ENCODE assay signal across 8 mouse cellular contexts in the genomic region with DNA sequence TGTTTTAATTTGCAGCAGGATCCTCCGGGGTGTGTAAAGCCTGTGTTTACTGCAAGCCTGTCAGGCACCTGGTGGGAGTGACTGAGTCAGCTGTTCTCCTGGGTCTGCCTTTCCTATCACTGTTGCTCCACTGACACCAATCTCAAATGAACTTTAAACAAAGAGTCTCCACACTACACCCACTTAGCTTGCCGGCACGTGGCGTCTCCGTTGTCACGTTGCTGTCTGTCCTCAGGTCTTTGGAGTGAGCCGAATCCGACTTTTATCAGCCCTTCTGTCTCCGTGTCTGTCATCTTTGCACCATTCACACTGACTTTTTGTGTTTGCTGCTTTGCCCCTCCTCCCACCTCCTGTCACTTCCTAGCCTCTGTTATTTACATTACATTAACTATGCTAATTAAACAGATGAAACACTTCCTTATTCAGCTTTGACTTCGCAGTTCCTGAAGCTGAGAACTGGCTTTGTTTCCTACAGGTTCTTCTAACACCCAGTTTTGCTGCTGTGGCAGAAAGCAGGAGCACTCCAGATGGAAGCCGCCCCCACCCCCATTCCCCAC. TPM values are rescaled to one million over a fixed set of nuclear protein-coding genes. Genes with fewer than 3 reads are reported as not detected.
A peak's percentile ranks its signal among the peaks of the same experiment; 100 is the strongest.
DNase-seq lines count a peak whose midpoint lies in the region; ATAC-seq and TF ChIP-seq lines count a peak whose summit lies in the region.

No protein-coding gene starts in this region.

- no peak for TF ChIP-seq POLR2A in kidney, adult 2 months (IDR thresholded peaks at IDR 0.05; ENCODE audit: low read depth, low read length)

- TF ChIP-seq CTCF in kidney, adult 2 months (conservative IDR thresholded peaks at IDR 0.05; ENCODE audit: insufficient read depth, insufficient read length, low read depth, low read length): no peak
- no peak for TF ChIP-seq CTCF in liver, embryonic 14.5 days (IDR thresholded peaks at IDR 0.05; ENCODE audit: low read depth)

- peak; percentile 85 for ATAC-seq in forebrain, embryonic 16.5 days
- no peak; the same call in 1 of the 2 replicates for ATAC-seq in liver, embryonic 14.5 days (ENCODE audit: insufficient read depth)
- peak; percentile 41; the same call in 1 of the 2 replicates for ATAC-seq in neural tube, embryonic 11.5 days (ENCODE audit: insufficient read depth, low FRiP score, low TSS enrichment)

- no peak for TF ChIP-seq EP300 in liver, embryonic 14.5 days (IDR thresholded peaks at IDR 0.05; ENCODE audit: low read depth)

- H3K4me2 ChIP-seq in forebrain, embryonic 16.5 days (ENCODE audit: low read length): peak overlapping the region; percentile 42
- H3K4me2 ChIP-seq in liver, embryonic 14.5 days (ENCODE audit: low read depth): peak overlapping the region; percentile 36; the same call in 1 of the 2 replicates
- peak overlapping the region; percentile 1; the same call in 1 of the 2 replicates for H3K4me2 ChIP-seq in neural tube, embryonic 11.5 days (ENCODE audit: low read depth)

- peak; percentile 31 to 34 for DNase-seq in lung, adult 18-20 months
- no peak for DNase-seq in lung, postnatal 14 days
- peak; percentile 67 for DNase-seq in kidney, adult 2 months
- DNase-seq in liver, embryonic 14.5 days (ENCODE audit: low read depth in 3 of 3, low spot score in 3 of 3): peak in 1 of 3 experiments; percentile 5
- peak; percentile 31 for DNase-seq in neural tube, embryonic 11.5 days (ENCODE audit: low spot score)
- peak; percentile 72 to 78 for DNase-seq in thymus, postnatal 10 days (ENCODE audit: low spot score in 2 of 2)
- no peak for DNase-seq in adrenal gland, adult 2 months

- H3K4me1 ChIP-seq in forebrain, embryonic 16.5 days (replicated peaks; ENCODE audit: control insufficient read depth, insufficient read depth, low read length): peaks cover 42% of the 10 kb centered on the region
- H3K4me1 ChIP-seq in kidney, adult 2 months (ENCODE audit: control insufficient read depth, insufficient read depth, low read length): peaks cover 11% of the 10 kb centered on the region; the same call in 1 of the 2 replicates
- H3K4me1 ChIP-seq in liver, embryonic 14.5 days (replicated peaks; ENCODE audit: control insufficient read depth in 2 of 2, insufficient read depth in 2 of 2, low read length in 1 of 2): peaks cover 0 to 17% of the 10 kb centered on the region in 2 experiments; a peak in 2 of 4 replicates
- peaks cover 6% of the 10 kb centered on the region for H3K4me1 ChIP-seq in neural tube, embryonic 11.5 days (ENCODE audit: control insufficient read depth, insufficient read depth, low read length)

- 0 out of 2 replicates have a peak overlapping the region, but pooled peaks have one; percentile 24 for H3K9ac ChIP-seq in forebrain, embryonic 16.5 days (replicated peaks; ENCODE audit: low read depth, low read length)
- no peak overlapping the region for H3K9ac ChIP-seq in liver, embryonic 14.5 days (replicated peaks)
- no peak overlapping the region; the same call in 1 of the 2 replicates for H3K9ac ChIP-seq in neural tube, embryonic 11.5 days (ENCODE audit: low read length)

- 1% methylated on average over 11 of the region's 11 CpGs for WGBS in forebrain, embryonic 16.5 days
- WGBS in kidney, adult 2 months: 2% methylated on average over 11 of the region's 11 CpGs
- 2% methylated on average over 11 of the region's 11 CpGs for WGBS in liver, embryonic 14.5 days (ENCODE audit: insufficient replicate concordance)
- WGBS in neural tube, embryonic 11.5 days: 2% methylated on average over 11 of the region's 11 CpGs

- no peaks in the 10 kb centered on the region for H3K9me3 ChIP-seq in forebrain, embryonic 16.5 days (ENCODE audit: control insufficient read depth, low read length)
- no peaks in the 10 kb centered on the region for H3K9me3 ChIP-seq in liver, embryonic 14.5 days (ENCODE audit: control insufficient read depth, low read length)
- H3K9me3 ChIP-seq in neural tube, embryonic 11.5 days (ENCODE audit: control insufficient read depth, low read length): no peaks in the 10 kb centered on the region

- H3K4me3 ChIP-seq in forebrain, embryonic 16.5 days (replicated peaks; ENCODE audit: low read length): no peak overlapping the region
- no peak overlapping the region for H3K4me3 ChIP-seq in kidney, adult 2 months (ENCODE audit: insufficient read depth, low read depth, low read length)
- no peak overlapping the region for H3K4me3 ChIP-seq in liver, embryonic 14.5 days (ENCODE audit: insufficient read depth in 1 of 2, low read depth in 2 of 2, low read length in 2 of 2)
- H3K4me3 ChIP-seq in neural tube, embryonic 11.5 days (ENCODE audit: low read depth, low read length): no peak overlapping the region

- H3K36me3 ChIP-seq in forebrain, embryonic 16.5 days (ENCODE audit: control insufficient read depth, insufficient read depth): no peaks in the 10 kb centered on the region
- H3K36me3 ChIP-seq in kidney, adult 2 months (ENCODE audit: control insufficient read depth, insufficient read depth, low read length): no peaks in the 10 kb centered on the region
- no peaks in the 10 kb centered on the region for H3K36me3 ChIP-seq in liver, embryonic 14.5 days (replicated peaks; ENCODE audit: control insufficient read depth, insufficient read depth, low read depth)
- H3K36me3 ChIP-seq in neural tube, embryonic 11.5 days (ENCODE audit: control insufficient read depth, insufficient read depth, low read length): no peaks in the 10 kb centered on the region

- H3K27me3 ChIP-seq in forebrain, embryonic 16.5 days (replicated peaks; ENCODE audit: control insufficient read depth, insufficient read depth, low read length): no peaks in the 10 kb centered on the region
- no peaks in the 10 kb centered on the region for H3K27me3 ChIP-seq in kidney, adult 2 months (replicated peaks; ENCODE audit: control insufficient read depth, insufficient read depth, low read length)
- no peaks in the 10 kb centered on the region for H3K27me3 ChIP-seq in liver, embryonic 14.5 days (ENCODE audit: control insufficient read depth, insufficient read depth, low read length)
- H3K27me3 ChIP-seq in neural tube, embryonic 11.5 days (ENCODE audit: control insufficient read depth, insufficient read depth, low read length): no peaks in the 10 kb centered on the region

- peak overlapping the region; percentile 90 for H3K27ac ChIP-seq in forebrain, embryonic 16.5 days (ENCODE audit: low read length)
- H3K27ac ChIP-seq in kidney, adult 2 months (ENCODE audit: insufficient read depth, low read depth, low read length): no peak overlapping the region
- no peak overlapping the region for H3K27ac ChIP-seq in liver, embryonic 14.5 days
- no peak overlapping the region for H3K27ac ChIP-seq in neural tube, embryonic 11.5 days (ENCODE audit: low read depth, low read length)

RNA-seq across cellular contexts. Expression of gene Znrf2, which starts 56.7 kb away (rescaled TPM):
- 19.5 and 23.2 TPM in 2 replicates for polyA plus RNA-seq in forebrain, embryonic 16.5 days (2015; fragmentation: Nextera tagmentation; extraction: Ambion mirVana)
- polyA plus RNA-seq in kidney, adult 2 months (2012; rRNA removed): 17.0 and 18.1 TPM in 2 replicates
- 2.5 and 3.3 TPM in 2 replicates for polyA plus RNA-seq in liver, embryonic 14.5 days (2012; rRNA removed)
- polyA plus RNA-seq in liver, embryonic 14.5 days (2014; fragmentation: Nextera tagmentation; extraction: Ambion mirVana): 2.1 and 2.2 TPM in 2 replicates
- polyA plus RNA-seq in neural tube, embryonic 11.5 days (2014; fragmentation: Nextera tagmentation; extraction: Ambion mirVana): 2.5 and 3.3 TPM in 2 replicates
- 10 to 100 TPM; 39.2 to 54.0 TPM for total RNA-seq in adrenal gland, adult 2 months (2021)
- 75.3 and 107 TPM in 2 replicates for polyA plus RNA-seq in adrenal gland, adult 2 months (2012; rRNA removed)

Comparison
In these comparisons a context has a peak if more than half of its experiments do, and no peak if none do; other contexts are left out.
1. DNase-seq: peak in lung, adult 18-20 months (2 of 2), kidney, adult 2 months (single experiment), neural tube, embryonic 11.5 days (single experiment) and thymus, postnatal 10 days (2 of 2); none in lung, postnatal 14 days (single experiment) and adrenal gland, adult 2 months (single experiment).
2. Peak in every context shown above with its lines, with median percentiles within 50 percentile points of each other: H3K4me2 ChIP-seq.